ENCODE assay signal across 27 mouse cellular contexts in genomic region chr7:114671405-114671804, GRCm38 (mm10). TPM values are rescaled to one million over a fixed set of nuclear protein-coding genes. Genes with fewer than 3 reads are reported as not detected.
A peak's percentile ranks its signal among the peaks of the same experiment; 100 is the strongest.
DNase-seq lines count a peak whose midpoint lies in the region; ATAC-seq lines count a peak whose summit lies in the region.
"Had no signal": no experiment of that assay in that cellular context is flagged by ENCODE, and none has a peak within 500 bp of the region (broad histone marks: within the 10 kb centered on the region; RNA-seq: fewer than 3 reads in every experiment).

No protein-coding gene starts in this region.

- H3K27me3 ChIP-seq in midbrain, embryonic 13.5 days: no peaks in the 10 kb centered on the region
- H3K27me3 ChIP-seq: embryonic facial prominence, embryonic 15.5 days; heart, embryonic 12.5 days; hindbrain, embryonic 15.5 days had no signal

- H3K27ac ChIP-seq in midbrain, embryonic 13.5 days: no peak overlapping the region
- H3K27ac ChIP-seq: embryonic facial prominence, embryonic 15.5 days; forebrain, embryonic 10.5 days; hindbrain, embryonic 15.5 days had no signal

- no peak overlapping the region for H3K4me3 ChIP-seq in midbrain, embryonic 13.5 days (replicated peaks)
- H3K4me3 ChIP-seq: embryonic facial prominence, embryonic 15.5 days; erythroblast, embryonic 14.5 days; forebrain, embryonic 10.5 days; heart, embryonic 12.5 days; hindbrain, embryonic 15.5 days had no signal

- no peaks in the 10 kb centered on the region for H3K36me3 ChIP-seq in midbrain, embryonic 13.5 days
- H3K36me3 ChIP-seq: embryonic facial prominence, embryonic 15.5 days; forebrain, embryonic 10.5 days; G1E; heart, embryonic 12.5 days; hindbrain, embryonic 15.5 days had no signal

- 84% methylated on average over 1 of the region's 1 CpGs for WGBS in midbrain, embryonic 13.5 days

- peaks cover 3% of the 10 kb centered on the region for H3K4me1 ChIP-seq in midbrain, embryonic 13.5 days (replicated peaks)
- H3K4me1 ChIP-seq: embryonic facial prominence, embryonic 15.5 days; heart, embryonic 12.5 days; hindbrain, embryonic 15.5 days had no signal

- H3K9me3 ChIP-seq in midbrain, embryonic 13.5 days: no peaks in the 10 kb centered on the region
- H3K9me3 ChIP-seq: embryonic facial prominence, embryonic 15.5 days; forebrain, embryonic 10.5 days; G1E; heart, embryonic 12.5 days; hindbrain, embryonic 15.5 days had no signal

- no peak overlapping the region for H3K4me2 ChIP-seq in midbrain, embryonic 13.5 days (replicated peaks)
- H3K4me2 ChIP-seq: embryonic facial prominence, embryonic 15.5 days; heart, embryonic 12.5 days; hindbrain, embryonic 15.5 days had no signal

- no peak overlapping the region for H3K9ac ChIP-seq in midbrain, embryonic 13.5 days (replicated peaks)
- H3K9ac ChIP-seq: embryonic facial prominence, embryonic 15.5 days; heart, embryonic 12.5 days; hindbrain, embryonic 15.5 days had no signal

- ATAC-seq in CD4-positive, CD25-positive, alpha-beta regulatory T cell, adult 4 months: peak; percentile 65
- peak; percentile 46 to 53; a peak in 3 of 4 replicates for ATAC-seq in hematopoietic stem cell, adult 5-6 weeks (replicated peaks in 1 of 2; ENCODE audit: insufficient read depth in 1 of 2, low FRiP score in 2 of 2, low TSS enrichment in 1 of 2, low read depth in 1 of 2, poor library complexity in 2 of 2, severe bottlenecking in 2 of 2)
- peak; percentile 31; the same call in 1 of the 2 replicates for ATAC-seq in megakaryocyte progenitor cell, adult 5-6 weeks (replicated peaks; ENCODE audit: poor library complexity)
- ATAC-seq in midbrain, embryonic 13.5 days: no peak
- ATAC-seq: forebrain, embryonic 14.5 days had no signal

- DNase-seq in A20 (ENCODE audit: low read depth, low spot score): peak; percentile 23
- no peak for DNase-seq in cerebellum, adult 18-20 months
- no peak for DNase-seq in layer of hippocampus, adult 9-10 months (ENCODE audit: low spot score)
- no peak for DNase-seq in adrenal gland, adult (ENCODE audit: inconsistent age in 2 of 2, low spot score in 1 of 2)
- DNase-seq: adrenal gland, postnatal 10 days; cerebellum, adult 11 months; cerebellum, adult 9-11 months; cerebellum, postnatal 36 days; embryo, embryonic 11 days; kidney, adult 18-20 months had no signal

RNA-seq across cellular contexts. Expression of gene Calca, which starts 35.2 kb away (rescaled TPM):
- polyA plus RNA-seq in CD4-positive, CD25-positive, alpha-beta regulatory T cell, adult 4 months (2017; shearing (Covaris generic)): not detected
- not detected in 2 replicates for total RNA-seq in hematopoietic stem cell, adult 5-6 weeks (2017)
- not detected in 2 replicates for total RNA-seq in megakaryocyte progenitor cell, adult 5-6 weeks (2015)
- not detected in 2 replicates for total RNA-seq in megakaryocyte progenitor cell, adult 5-6 weeks (2017)
- polyA plus RNA-seq in midbrain, embryonic 13.5 days (2015; fragmentation: Nextera tagmentation; extraction: Ambion mirVana): 7.0 and 7.7 TPM in 2 replicates
- total RNA-seq: gastrocnemius, adult 8-10 months; gastrocnemius, postnatal 4 days; heart, adult 8-10 months; heart, postnatal 25 days had no signal
- polyA plus RNA-seq: erythroblast, embryonic 14.5 days; G1E had no signal

RNA-seq across cellular contexts. Expression of gene Calcb, which starts 47.0 kb away (rescaled TPM):
- polyA plus RNA-seq in CD4-positive, CD25-positive, alpha-beta regulatory T cell, adult 4 months (2017; shearing (Covaris generic)): not detected
- total RNA-seq in hematopoietic stem cell, adult 5-6 weeks (2017): not detected in 2 replicates
- total RNA-seq in megakaryocyte progenitor cell, adult 5-6 weeks (2015): not detected in 2 replicates
- total RNA-seq in megakaryocyte progenitor cell, adult 5-6 weeks (2017): not detected in 2 replicates
- 0.16 TPM in 1 of 2 replicates, not detected in the other for polyA plus RNA-seq in midbrain, embryonic 13.5 days (2015; fragmentation: Nextera tagmentation; extraction: Ambion mirVana)
- total RNA-seq: adrenal gland, postnatal 10 days; adrenal gland, postnatal 4 days; G1E; gastrocnemius, adult 8-10 months; gastrocnemius, postnatal 4 days had no signal
- polyA plus RNA-seq: erythroblast, embryonic 14.5 days; forebrain, embryonic 10.5 days; forebrain, embryonic 14.5 days; G1E; heart, embryonic 12.5 days; hindbrain, embryonic 11.5 days had no signal
